Comparison of ENCODE assay signal across 14 mouse cellular contexts in genomic region chr11:106381011-106381410, GRCm38 (mm10). TPM values are rescaled to one million over a fixed set of nuclear protein-coding genes. Genes with fewer than 3 reads are reported as not detected.
DNase-seq lines count a peak whose midpoint lies in the region; ATAC-seq and TF ChIP-seq lines count a peak whose summit lies in the region.
"Had no signal": no experiment of that assay in that cellular context is flagged by ENCODE, and none has a peak within 500 bp of the region (broad histone marks: within the 10 kb centered on the region; RNA-seq: fewer than 3 reads in every experiment).

No protein-coding gene starts in this region.

- H3K36me3 ChIP-seq in embryonic facial prominence, embryonic 13.5 days, result no peaks in the 10 kb centered on the region
- H3K36me3 ChIP-seq in embryonic facial prominence, embryonic 10.5 days (replicated peaks), result no peaks in the 10 kb centered on the region
- no peaks in the 10 kb centered on the region for H3K36me3 ChIP-seq in embryonic facial prominence, embryonic 14.5 days (ENCODE audit: control insufficient read depth, insufficient read depth, low read length)
- H3K36me3 ChIP-seq in liver, postnatal 0 days (replicated peaks; ENCODE audit: insufficient read depth, low read length), result 0 out of 2 replicates have a peak, but pooled peaks cover 5% of the 10 kb centered on the region
- H3K36me3 ChIP-seq: midbrain, embryonic 15.5 days had no signal

- H3K27ac ChIP-seq in embryonic facial prominence, embryonic 13.5 days, result no peak overlapping the region
- H3K27ac ChIP-seq in embryonic facial prominence, embryonic 10.5 days (replicated peaks), result no peak overlapping the region
- H3K27ac ChIP-seq in layer of hippocampus, adult 2 months, result no peak overlapping the region
- no peak overlapping the region for H3K27ac ChIP-seq in embryonic facial prominence, embryonic 14.5 days (replicated peaks; ENCODE audit: low read depth, low read length)
- no peak overlapping the region for H3K27ac ChIP-seq in liver, postnatal 0 days (ENCODE audit: low read depth)
- H3K27ac ChIP-seq: midbrain, embryonic 15.5 days had no signal

- no peak for ATAC-seq in embryonic facial prominence, embryonic 13.5 days (ENCODE audit: insufficient number of reproducible peaks, insufficient read depth, low FRiP score, low TSS enrichment, low read depth)
- no peak for ATAC-seq in embryonic facial prominence, embryonic 14.5 days (ENCODE audit: low read depth)
- no peak for ATAC-seq in liver, postnatal 0 days
- ATAC-seq: midbrain, embryonic 15.5 days had no signal

- H3K9me3 ChIP-seq in embryonic facial prominence, embryonic 13.5 days, result no peaks in the 10 kb centered on the region
- H3K9me3 ChIP-seq in embryonic facial prominence, embryonic 10.5 days, result no peaks in the 10 kb centered on the region
- H3K9me3 ChIP-seq in embryonic facial prominence, embryonic 14.5 days (ENCODE audit: control insufficient read depth, low read length), result no peaks in the 10 kb centered on the region
- H3K9me3 ChIP-seq in liver, postnatal 0 days (ENCODE audit: low read length), result no peaks in the 10 kb centered on the region
- H3K9me3 ChIP-seq: midbrain, embryonic 15.5 days had no signal

- H3K4me2 ChIP-seq in embryonic facial prominence, embryonic 13.5 days, result 0 out of 2 replicates have a peak overlapping the region, but pooled peaks have one; percentile 17
- H3K4me2 ChIP-seq in embryonic facial prominence, embryonic 14.5 days (ENCODE audit: low read depth, low read length), result peak overlapping the region; percentile 1; the same call in 1 of the 2 replicates
- H3K4me2 ChIP-seq in liver, postnatal 0 days (ENCODE audit: low read depth, low read length), result peak overlapping the region; percentile 36
- H3K4me2 ChIP-seq: midbrain, embryonic 15.5 days had no signal

- peak; percentile 25 for TF ChIP-seq CTCF in layer of hippocampus, adult 2 months (conservative IDR thresholded peaks at IDR 0.05)
- TF ChIP-seq CTCF in liver, postnatal 0 days (IDR thresholded peaks at IDR 0.05; ENCODE audit: low read depth), result peak; percentile 48

- peaks cover 9% of the 10 kb centered on the region for H3K4me1 ChIP-seq in embryonic facial prominence, embryonic 13.5 days
- H3K4me1 ChIP-seq in embryonic facial prominence, embryonic 10.5 days, result peaks cover 8% of the 10 kb centered on the region
- H3K4me1 ChIP-seq in embryonic facial prominence, embryonic 14.5 days (ENCODE audit: control insufficient read depth, insufficient read depth, low read length), result no peaks in the 10 kb centered on the region
- peaks cover 7% of the 10 kb centered on the region; the same call in 1 of the 2 replicates for H3K4me1 ChIP-seq in liver, postnatal 0 days (ENCODE audit: insufficient read depth)
- H3K4me1 ChIP-seq: midbrain, embryonic 15.5 days had no signal

- DNase-seq in embryonic facial prominence, embryonic 10.5 days (ENCODE audit: low spot score), result no peak
- no peak for DNase-seq in layer of hippocampus, adult 2 months (ENCODE audit: low spot score in 2 of 2)
- no peak for DNase-seq in layer of hippocampus, adult 9-11 months
- DNase-seq in embryonic facial prominence, embryonic 14.5 days (ENCODE audit: low spot score), result no peak
- no peak for DNase-seq in liver, postnatal 0 days
- no peak for DNase-seq in thymus, postnatal 25 days
- DNase-seq in spleen, postnatal 14 days (ENCODE audit: low spot score in 2 of 2), result no peak
- DNase-seq: cerebellum, postnatal 25 days; layer of hippocampus, postnatal 36 days had no signal

- no peak for TF ChIP-seq EP300 in liver, postnatal 0 days (IDR thresholded peaks at IDR 0.05; ENCODE audit: low read depth)

- no peak overlapping the region for H3K9ac ChIP-seq in embryonic facial prominence, embryonic 13.5 days
- H3K9ac ChIP-seq in embryonic facial prominence, embryonic 14.5 days (ENCODE audit: low read depth, low read length), result no peak overlapping the region
- no peak overlapping the region for H3K9ac ChIP-seq in liver, postnatal 0 days (replicated peaks)
- H3K9ac ChIP-seq: midbrain, embryonic 15.5 days had no signal

- H3K4me3 ChIP-seq in embryonic facial prominence, embryonic 13.5 days, result no peak overlapping the region
- H3K4me3 ChIP-seq in embryonic facial prominence, embryonic 10.5 days, result no peak overlapping the region
- no peak overlapping the region for H3K4me3 ChIP-seq in layer of hippocampus, adult 2 months
- 0 out of 2 replicates have a peak overlapping the region, but pooled peaks have one; percentile 0 for H3K4me3 ChIP-seq in embryonic facial prominence, embryonic 14.5 days (ENCODE audit: low read depth, low read length)
- no peak overlapping the region for H3K4me3 ChIP-seq in liver, postnatal 0 days (ENCODE audit: low read depth, low read length)
- H3K4me3 ChIP-seq: midbrain, embryonic 15.5 days had no signal

- H3K27me3 ChIP-seq in embryonic facial prominence, embryonic 13.5 days, result no peaks in the 10 kb centered on the region
- no peaks in the 10 kb centered on the region for H3K27me3 ChIP-seq in embryonic facial prominence, embryonic 10.5 days (replicated peaks; ENCODE audit: low read depth, poor library complexity, severe bottlenecking)
- H3K27me3 ChIP-seq in embryonic facial prominence, embryonic 14.5 days (replicated peaks; ENCODE audit: control insufficient read depth, insufficient read depth, low read length), result no peaks in the 10 kb centered on the region
- H3K27me3 ChIP-seq in liver, postnatal 0 days (ENCODE audit: insufficient read depth, low read length), result no peaks in the 10 kb centered on the region
- H3K27me3 ChIP-seq: midbrain, embryonic 15.5 days had no signal

- 82% methylated on average over 11 of the region's 11 CpGs for WGBS in embryonic facial prominence, embryonic 13.5 days
- WGBS in embryonic facial prominence, embryonic 10.5 days, result 82% methylated on average over 11 of the region's 11 CpGs
- WGBS in embryonic facial prominence, embryonic 14.5 days, result 82% methylated on average over 11 of the region's 11 CpGs
- WGBS in liver, postnatal 0 days (ENCODE audit: insufficient replicate concordance), result 74% methylated on average over 11 of the region's 11 CpGs

RNA-seq across cellular contexts. Expression of gene Icam2, which starts 6.9 kb away (rescaled TPM):
- 26.2 and 32.6 TPM in 2 replicates for polyA plus RNA-seq in embryonic facial prominence, embryonic 13.5 days (2015; fragmentation: Nextera tagmentation; extraction: Ambion mirVana)
- polyA plus RNA-seq in embryonic facial prominence, embryonic 10.5 days (2016; fragmentation: Nextera tagmentation; extraction: Ambion mirVana), result 16.9 and 20.6 TPM in 2 replicates
- total RNA-seq in layer of hippocampus, adult 2 months (2021), result 1 to 10 TPM; 2.1 to 2.2 TPM
- polyA plus RNA-seq in embryonic facial prominence, embryonic 14.5 days (2014; fragmentation: Nextera tagmentation; extraction: Ambion mirVana), result 42.2 and 44.3 TPM in 2 replicates
- 11.4 and 12.6 TPM in 2 replicates for polyA plus RNA-seq in liver, postnatal 0 days (2015; fragmentation: Nextera tagmentation; extraction: Ambion mirVana)

RNA-seq across cellular contexts. Expression of gene Prr29, which starts 15.7 kb away (rescaled TPM):
- 0.33 TPM in 1 of 2 replicates, not detected in the other for polyA plus RNA-seq in embryonic facial prominence, embryonic 13.5 days (2015; fragmentation: Nextera tagmentation; extraction: Ambion mirVana)
- not detected in 2 replicates for polyA plus RNA-seq in embryonic facial prominence, embryonic 10.5 days (2016; fragmentation: Nextera tagmentation; extraction: Ambion mirVana)
- not detected for total RNA-seq in layer of hippocampus, adult 2 months (2021)
- 0.92 and 0.93 TPM in 2 replicates for polyA plus RNA-seq in embryonic facial prominence, embryonic 14.5 days (2014; fragmentation: Nextera tagmentation; extraction: Ambion mirVana)
- not detected in 2 replicates for polyA plus RNA-seq in liver, postnatal 0 days (2015; fragmentation: Nextera tagmentation; extraction: Ambion mirVana)
- total RNA-seq: adrenal gland, postnatal 4 days; layer of hippocampus, postnatal 36 days had no signal
- polyA plus RNA-seq: forebrain, embryonic 11.5 days; hindbrain, embryonic 11.5 days; midbrain, embryonic 15.5 days had no signal

RNA-seq across cellular contexts. Expression of gene Scn4a, which starts 27.9 kb away (rescaled TPM):
- polyA plus RNA-seq in embryonic facial prominence, embryonic 13.5 days (2015; fragmentation: Nextera tagmentation; extraction: Ambion mirVana), result 0.14 and 0.28 TPM in 2 replicates
- 0.04 and 0.10 TPM in 2 replicates for polyA plus RNA-seq in embryonic facial prominence, embryonic 10.5 days (2016; fragmentation: Nextera tagmentation; extraction: Ambion mirVana)
- not detected for total RNA-seq in layer of hippocampus, adult 2 months (2021)
- polyA plus RNA-seq in embryonic facial prominence, embryonic 14.5 days (2014; fragmentation: Nextera tagmentation; extraction: Ambion mirVana), result 0.98 and 1.5 TPM in 2 replicates
- polyA plus RNA-seq in liver, postnatal 0 days (2015; fragmentation: Nextera tagmentation; extraction: Ambion mirVana), result 0.04 and 0.06 TPM in 2 replicates
- total RNA-seq: layer of hippocampus, postnatal 36 days had no signal
- polyA plus RNA-seq: forebrain, embryonic 11.5 days; midbrain, embryonic 15.5 days had no signal
